Mouse (Mus musculus) forebrain, embryonic 16.5 days (tissue): Measurements from ENCODE around the gene Grb7. TPM values are rescaled to one million over a fixed set of nuclear protein-coding genes. Genes with fewer than 3 reads are reported as not detected.

Experiments
- ATAC-seq: fragments of 200-750 bp; cut with Nextera tagmentation; 2 replicates; pipeline ENCODE4 v1.8.0; 2017; ENCODE audit warnings: mild to moderate bottlenecking, moderate library complexity
- H3K27ac ChIP-seq: fragments of 300-500 bp; sonication (generic); 2 replicates; pipeline ENCODE4 v1.5.1; 2014; ENCODE audit warnings: low read length, control low read depth
- H3K27me3 ChIP-seq: fragments of 300-500 bp; sonication (generic); replicated peaks from 2 replicates; pipeline ENCODE4 v1.6.1; 2014; ENCODE audit warnings: low read length; ENCODE audit not compliant: control insufficient read depth, insufficient read depth
- H3K36me3 ChIP-seq: fragments of 300-500 bp; sonication (generic); 2 replicates; pipeline ENCODE4 v1.6.1; 2014; ENCODE audit not compliant: control insufficient read depth, insufficient read depth
- H3K4me1 ChIP-seq: fragments of 300-500 bp; sonication (generic); replicated peaks from 2 replicates; pipeline ENCODE4 v1.6.1; 2014; ENCODE audit warnings: low read length; ENCODE audit not compliant: control insufficient read depth, insufficient read depth
- H3K4me2 ChIP-seq: fragments of 300-500 bp; sonication (generic); 2 replicates; pipeline ENCODE4 v1.6.1; 2014; ENCODE audit warnings: mild to moderate bottlenecking, low read length, control low read depth
- H3K4me3 ChIP-seq: fragments of 300-500 bp; sonication (generic); replicated peaks from 2 replicates; pipeline ENCODE4 v1.5.1; 2014; ENCODE audit warnings: mild to moderate bottlenecking, low read length, control low read depth
- H3K9ac ChIP-seq: fragments of 300-500 bp; sonication (generic); replicated peaks from 2 replicates; pipeline ENCODE4 v1.6.1; 2014; ENCODE audit warnings: low read depth, low read length, control low read depth
- H3K9me3 ChIP-seq: fragments of 300-500 bp; sonication (generic); 2 replicates; pipeline ENCODE4 v1.6.1; 2016; ENCODE audit warnings: low read length; ENCODE audit not compliant: control insufficient read depth
- WGBS: fragments of 180-500 bp; shearing (Covaris S2); extraction: QIAGEN DNeasy Blood & Tissue Kit; methylation state at CpG from one replicate; pipeline ENCODE4 v1.1.7; 2014; 5-methylcytosine and 5-hydroxymethylcytosine counted together
- polyA plus RNA-seq: library from polyadenylated mRNA; unstranded; fragments of >200 nt; fragmentation: Nextera tagmentation; extraction: Ambion mirVana; gene quantifications from 2 replicates; pipeline ENCODE4 v1.2.1, GENCODE M21; 2015

The Grb7 gene
- polyA plus RNA-seq, 1 experiment from 2014 or later = 0.70 TPM

- no peak for ATAC-seq
- H3K9ac ChIP-seq = no peak overlapping the region
These were observed 8.8 kb upstream of the Grb7 start for GRCm38 (mm10) chr11:98437441-98437840.

DNA sequence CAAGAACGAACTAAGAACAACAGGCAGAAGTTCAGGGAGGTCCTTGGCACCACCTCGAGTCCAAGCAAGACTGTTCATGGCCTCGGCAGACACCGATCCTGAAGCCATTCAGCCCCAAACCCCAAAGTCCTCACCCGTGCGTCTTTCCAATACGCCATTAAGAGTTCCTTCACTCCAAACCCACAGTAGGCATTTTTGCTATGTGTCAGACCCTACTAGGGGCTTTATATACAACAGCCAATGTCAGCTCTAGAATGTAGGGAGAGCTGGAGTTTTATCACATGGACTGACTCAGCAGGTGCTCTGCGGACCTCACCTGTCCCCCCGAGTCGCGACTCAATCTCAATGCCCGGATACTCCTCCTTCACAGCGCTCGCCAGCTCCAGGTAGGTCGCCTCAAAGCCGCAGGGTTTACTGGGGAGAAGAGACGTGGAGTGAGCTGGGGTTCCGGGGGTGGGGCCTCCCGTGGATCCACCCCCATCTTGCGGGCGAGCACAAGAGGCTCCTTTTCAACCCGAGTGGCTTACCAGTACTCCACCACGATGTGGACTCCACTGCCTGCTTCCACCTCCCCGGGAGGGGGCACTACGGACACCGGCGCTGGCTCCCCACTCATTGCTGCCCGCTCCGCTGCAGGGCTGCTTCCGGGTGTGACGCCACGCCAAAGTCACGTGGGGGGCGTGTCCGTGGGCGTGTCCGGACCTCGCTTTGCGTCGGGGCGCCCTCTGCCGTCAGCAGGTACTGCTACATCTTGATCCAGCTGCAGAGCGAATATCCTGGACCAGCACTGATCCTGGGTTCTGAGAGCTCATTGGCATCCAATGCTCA, 7.6 kb upstream of the Grb7 start, which contains the start of gene Mien1:
TSS of gene Mien1 (minus strand) at position 661 of the 828 bp plus-strand sequence.
- 2% methylated on average over 43 of the region's 43 CpGs for WGBS
- peak; percentile 92 for ATAC-seq
- Histone ChIP-seq H3K27ac (peak within 1 kb of the TSS; percentile 73), H3K9ac (peak within 1 kb of the TSS; percentile 76), H3K27me3 (no peaks in the 10 kb centered on the region), H3K9me3 (no peaks in the 10 kb centered on the region), H3K36me3 (no peaks in the 10 kb centered on the region), H3K4me1 (peaks cover 8% of the 10 kb centered on the region), H3K4me3 (peak within 1 kb of the TSS; percentile 81), H3K4me2 (peak within 1 kb of the TSS; percentile 70)

More at GRCm38 (mm10) chr11:98437441-98437840, 8.8 kb upstream of the Grb7 start:
- no peaks in the 10 kb centered on the region for H3K36me3 ChIP-seq
- H3K27me3 ChIP-seq = no peaks in the 10 kb centered on the region
- peaks cover 8% of the 10 kb centered on the region for H3K4me1 ChIP-seq
- whole genome bisulfite sequencing = 87% methylated on average over 6 of the region's 6 CpGs
- H3K27ac ChIP-seq = no peak overlapping the region
- H3K4me3 ChIP-seq = no peak overlapping the region
- no peak overlapping the region for H3K4me2 ChIP-seq
- no peaks in the 10 kb centered on the region for H3K9me3 ChIP-seq

DNA sequence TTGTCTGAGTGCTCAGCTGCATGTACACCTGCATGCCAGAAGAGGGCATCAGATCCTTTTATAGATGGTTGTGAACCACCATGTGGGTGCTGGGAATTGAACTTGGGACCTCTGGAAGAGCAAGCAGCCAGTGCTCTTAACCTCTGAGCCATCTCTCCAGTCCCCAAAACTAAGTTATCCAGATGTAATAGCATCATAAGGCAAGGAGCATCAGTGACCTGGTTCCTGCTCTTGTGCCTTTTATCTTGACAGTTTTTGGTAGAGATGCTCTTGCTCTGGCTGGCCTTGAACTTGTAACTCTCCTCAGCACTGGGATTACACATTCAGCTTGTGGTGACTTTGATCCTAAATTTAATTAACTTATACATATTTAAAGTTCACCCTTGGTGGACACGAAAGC, 2.5 kb upstream of the Grb7 start:
- peaks cover 11% of the 10 kb centered on the region for H3K27me3 ChIP-seq
- no peak overlapping the region for H3K9ac ChIP-seq
- H3K36me3 ChIP-seq = no peaks in the 10 kb centered on the region
- H3K9me3 ChIP-seq = no peaks in the 10 kb centered on the region
- H3K4me2 ChIP-seq = no peak overlapping the region
- H3K4me3 ChIP-seq = no peak overlapping the region
- no peak overlapping the region for H3K27ac ChIP-seq
- H3K4me1 ChIP-seq = peaks cover 4% of the 10 kb centered on the region; the same call in 1 of the 2 replicates
- 93% methylated on average over 1 of the region's 1 CpGs for WGBS
- ATAC-seq = no peak

- no peak overlapping the region for H3K9ac ChIP-seq
- no peaks in the 10 kb centered on the region for H3K9me3 ChIP-seq
- no peaks in the 10 kb centered on the region for H3K36me3 ChIP-seq
- H3K4me2 ChIP-seq = no peak overlapping the region
- H3K4me1 ChIP-seq = peaks cover 4% of the 10 kb centered on the region; the same call in 1 of the 2 replicates
- WGBS = 38% methylated on average over 1 of the region's 1 CpGs
- ATAC-seq = no peak
- H3K27me3 ChIP-seq = peaks cover 14% of the 10 kb centered on the region
- no peak overlapping the region for H3K27ac ChIP-seq
- no peak overlapping the region for H3K4me3 ChIP-seq
These were observed 956 bp upstream of the Grb7 start for GRCm38 (mm10) chr11:98445238-98445637.

DNA sequence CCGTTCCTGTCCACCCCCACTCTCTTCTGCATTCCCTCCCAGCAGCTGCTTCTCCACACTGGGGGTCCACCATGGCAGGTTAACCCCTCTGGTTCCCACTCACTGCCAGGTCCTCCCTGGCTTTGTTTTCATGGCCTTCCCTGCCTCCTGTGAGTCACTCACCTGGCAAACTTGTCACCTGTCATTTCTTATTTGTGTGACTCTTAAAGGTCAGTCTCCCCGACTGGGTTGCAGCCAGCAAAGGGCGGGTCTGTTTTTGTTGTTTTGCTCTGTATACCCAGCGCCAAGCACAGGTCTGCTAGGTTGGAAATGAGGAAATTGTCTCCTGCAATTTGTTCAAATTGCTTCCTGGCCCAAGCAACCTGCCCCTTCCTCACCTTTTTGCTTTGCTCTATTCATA, 515 bp upstream of the Grb7 start:
- peaks cover 4% of the 10 kb centered on the region; the same call in 1 of the 2 replicates for H3K4me1 ChIP-seq
- H3K27me3 ChIP-seq = peaks cover 14% of the 10 kb centered on the region
- no peak for ATAC-seq
- no peak overlapping the region for H3K27ac ChIP-seq
- no peak overlapping the region for H3K9ac ChIP-seq
- no peaks in the 10 kb centered on the region for H3K36me3 ChIP-seq
- no peak overlapping the region for H3K4me2 ChIP-seq
- WGBS = 76% methylated on average over 4 of the region's 4 CpGs
- H3K4me3 ChIP-seq = no peak overlapping the region
- no peaks in the 10 kb centered on the region for H3K9me3 ChIP-seq

DNA sequence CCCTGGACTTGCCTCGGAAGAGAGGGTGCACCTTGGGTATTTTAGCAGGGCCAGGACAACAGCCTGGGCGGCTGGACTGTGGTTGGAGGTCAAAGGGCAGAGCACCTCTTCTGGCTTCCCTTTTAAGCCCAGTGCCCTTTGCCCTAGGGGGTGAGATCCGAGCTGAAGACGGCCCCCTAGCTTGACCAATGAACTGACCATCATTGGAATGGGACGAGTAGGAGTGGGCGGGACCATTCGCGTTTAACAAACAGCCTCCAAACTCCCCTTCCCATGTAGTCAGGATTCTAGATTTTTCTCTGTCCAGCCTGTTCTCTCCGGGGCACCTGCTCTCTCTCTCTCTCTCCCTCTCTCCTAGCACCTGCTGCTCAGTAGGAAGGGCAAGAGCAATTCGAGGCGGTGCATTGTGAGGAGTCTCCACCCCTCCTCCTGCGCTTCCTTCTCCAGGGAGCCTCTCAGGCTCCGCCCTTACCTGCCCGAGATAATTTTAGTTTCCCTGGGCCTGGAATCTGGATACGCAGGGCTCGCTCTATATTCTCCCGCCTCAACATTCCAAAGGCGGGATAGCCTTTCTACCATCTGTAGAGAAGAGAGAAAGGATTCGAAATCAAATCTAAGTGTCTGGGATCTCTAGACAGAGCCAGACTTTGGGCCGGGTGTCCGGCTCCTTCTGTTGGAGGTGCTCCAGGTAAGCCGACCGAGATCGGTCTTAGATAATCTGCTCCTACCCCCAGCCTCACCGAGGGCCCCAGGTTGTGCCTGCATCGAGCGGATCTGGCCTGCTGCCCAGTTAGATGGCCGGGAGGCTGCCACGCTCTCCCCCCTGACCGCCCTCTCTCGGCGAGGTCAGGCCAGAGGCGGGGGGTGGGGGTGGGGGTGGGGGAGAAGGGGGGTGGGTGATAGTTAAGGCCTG, 624 bp downstream of the Grb7 start:
- no peak for ATAC-seq
- peaks cover 4% of the 10 kb centered on the region; the same call in 1 of the 2 replicates for H3K4me1 ChIP-seq
- no peak overlapping the region for H3K27ac ChIP-seq
- no peaks in the 10 kb centered on the region for H3K36me3 ChIP-seq
- no peak overlapping the region for H3K9ac ChIP-seq
- 3% methylated on average over 33 of the region's 33 CpGs for WGBS
- H3K9me3 ChIP-seq = no peaks in the 10 kb centered on the region
- peak overlapping the region; percentile 8; the same call in 1 of the 2 replicates for H3K4me2 ChIP-seq
- peaks cover 14% of the 10 kb centered on the region for H3K27me3 ChIP-seq
- no peak overlapping the region for H3K4me3 ChIP-seq

- H3K9me3 ChIP-seq = no peaks in the 10 kb centered on the region
- H3K4me3 ChIP-seq = no peak overlapping the region
- 21% methylated on average over 7 of the region's 7 CpGs for WGBS
- H3K27me3 ChIP-seq = peaks cover 14% of the 10 kb centered on the region
- peaks cover 4% of the 10 kb centered on the region; the same call in 1 of the 2 replicates for H3K4me1 ChIP-seq
- H3K36me3 ChIP-seq = no peaks in the 10 kb centered on the region
- ATAC-seq = no peak
- H3K9ac ChIP-seq = no peak overlapping the region
- no peak overlapping the region for H3K27ac ChIP-seq
- H3K4me2 ChIP-seq = no peak overlapping the region
These were observed 1.3 kb downstream of the Grb7 start for GRCm38 (mm10) chr11:98447475-98447834.

GRCm38 (mm10) chr11:98448191-98448790, 2.1 kb downstream of the Grb7 start:
- Histone ChIP-seq H3K27me3 (peaks cover 14% of the 10 kb centered on the region), H3K4me3 (no peak overlapping the region)

GRCm38 (mm10) chr11:98449419-98449818, 3.2 kb downstream of the Grb7 start:
- WGBS = 87% methylated on average over 3 of the region's 3 CpGs
- no peak overlapping the region for H3K9ac ChIP-seq
- no peak for ATAC-seq
- H3K9me3 ChIP-seq = no peaks in the 10 kb centered on the region
- peaks cover 14% of the 10 kb centered on the region for H3K27me3 ChIP-seq
- peaks cover 4% of the 10 kb centered on the region; the same call in 1 of the 2 replicates for H3K4me1 ChIP-seq
- H3K4me3 ChIP-seq = no peak overlapping the region
- H3K27ac ChIP-seq = no peak overlapping the region
- no peak overlapping the region for H3K4me2 ChIP-seq
- H3K36me3 ChIP-seq = no peaks in the 10 kb centered on the region

More at GRCm38 (mm10) chr11:98448191-98448790, 2.1 kb downstream of the Grb7 start:
- no peak overlapping the region for H3K9ac ChIP-seq
- no peak overlapping the region for H3K27ac ChIP-seq
- WGBS = 39% methylated on average over 13 of the region's 13 CpGs
- no peaks in the 10 kb centered on the region for H3K9me3 ChIP-seq
- H3K36me3 ChIP-seq = no peaks in the 10 kb centered on the region
- no peak for ATAC-seq
- peaks cover 4% of the 10 kb centered on the region; the same call in 1 of the 2 replicates for H3K4me1 ChIP-seq
- H3K4me2 ChIP-seq = no peak overlapping the region
